Mouse (Mus musculus) frontal cortex, adult 2 months (tissue): Measurements from ENCODE around the gene E130114P18Rik. TPM values are rescaled to one million over a fixed set of nuclear protein-coding genes. Genes with fewer than 3 reads are reported as not detected.

Experiments
- DNase-seq, 2 experiments: peaks; one replicate each; pipeline ENCODE4 v3.0.0; 2022; ENCODE audit warnings: low spot score in 1 of 2; ENCODE audit errors: extremely low spot score in 1 of 2
- polyA plus RNA-seq: library from polyadenylated mRNA; depleted of rRNA; stranded (reverse); fragments of >200 nt; gene quantifications from 2 replicates; pipeline ENCODE4 v1.2.3, GENCODE M21; 2012

The E130114P18Rik gene
- polyA plus RNA-seq, 1 experiment = 22.6 TPM

GRCm38 (mm10) chr4:97710048-97710765 is 67.7 kb downstream of the E130114P18Rik start:
- peak in 1 of 2 experiments; percentile 12 for DNase-seq

GRCm38 (mm10) chr4:97707373-97708152 is 70.3 kb downstream of the E130114P18Rik start:
- DNase-seq = no peak

GRCm38 (mm10) chr4:97696684-97697615 is 80.9 kb downstream of the E130114P18Rik start:
- no peak for DNase-seq

GRCm38 (mm10) chr4:97695414-97696040 is 82.4 kb downstream of the E130114P18Rik start:
- DNase-seq = no peak

- no peak for DNase-seq
These were observed 83.9 kb downstream of the E130114P18Rik start for GRCm38 (mm10) chr4:97693931-97694330.

- DNase-seq = no peak
These were observed 84.8 kb downstream of the E130114P18Rik start for GRCm38 (mm10) chr4:97693054-97693453.

GRCm38 (mm10) chr4:97690384-97690766 is 87.5 kb downstream of the E130114P18Rik start:
- no peak for DNase-seq

GRCm38 (mm10) chr4:97689456-97690383 is 88.2 kb downstream of the E130114P18Rik start:
- no peak for DNase-seq

GRCm38 (mm10) chr4:97686020-97686419 is 91.9 kb downstream of the E130114P18Rik start:
- DNase-seq = no peak

- no peak for DNase-seq
These were observed 101.3 kb downstream of the E130114P18Rik start for GRCm38 (mm10) chr4:97676579-97676937.

GRCm38 (mm10) chr4:97675741-97676578 is 101.9 kb downstream of the E130114P18Rik start:
- peak in 1 of 2 experiments; percentile 35 for DNase-seq

- DNase-seq = no peak
These were observed 103.9 kb downstream of the E130114P18Rik start for GRCm38 (mm10) chr4:97673854-97674510.

DNA sequence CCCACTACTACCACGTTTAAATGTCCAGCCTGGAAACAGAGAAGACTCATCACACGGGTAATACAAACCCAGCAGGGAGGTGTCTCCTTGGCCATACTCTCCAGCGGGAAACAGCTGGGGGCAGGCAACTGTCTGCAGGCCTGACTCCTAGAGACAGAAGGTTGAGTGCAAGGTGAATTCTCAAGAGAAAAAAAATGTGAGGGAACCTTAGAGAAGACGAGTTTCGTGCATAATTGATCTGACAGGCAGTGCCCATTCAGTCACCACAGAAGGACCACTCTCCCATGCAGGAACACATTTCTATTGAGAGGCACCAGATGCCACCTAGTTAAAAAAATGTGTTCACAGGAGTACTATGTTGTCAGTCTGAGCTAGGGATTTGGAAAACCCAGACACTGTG is 105.4 kb downstream of the E130114P18Rik start:
- no peak for DNase-seq

GRCm38 (mm10) chr4:97671911-97672310 is 106.0 kb downstream of the E130114P18Rik start:
- no peak for DNase-seq

DNA sequence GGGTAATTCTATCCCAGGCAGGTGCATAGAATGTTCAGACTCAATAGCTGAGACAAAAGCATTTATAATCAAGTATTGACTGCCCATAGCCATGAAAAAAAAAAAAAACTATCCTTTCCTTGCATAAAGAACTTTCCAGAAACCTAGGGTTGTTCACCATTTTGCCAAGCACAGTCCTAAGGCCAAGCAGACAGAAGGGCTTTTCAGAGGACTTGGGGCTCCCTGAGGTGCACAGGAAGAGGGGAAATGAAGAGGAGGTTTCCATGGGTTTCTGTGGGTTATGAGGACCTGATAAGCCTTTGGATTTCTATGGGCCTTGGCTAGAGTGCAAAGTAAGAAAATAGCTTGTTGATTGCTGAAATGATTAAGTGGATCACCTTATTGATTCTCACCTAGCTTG is 107.5 kb downstream of the E130114P18Rik start:
- no peak for DNase-seq

DNA sequence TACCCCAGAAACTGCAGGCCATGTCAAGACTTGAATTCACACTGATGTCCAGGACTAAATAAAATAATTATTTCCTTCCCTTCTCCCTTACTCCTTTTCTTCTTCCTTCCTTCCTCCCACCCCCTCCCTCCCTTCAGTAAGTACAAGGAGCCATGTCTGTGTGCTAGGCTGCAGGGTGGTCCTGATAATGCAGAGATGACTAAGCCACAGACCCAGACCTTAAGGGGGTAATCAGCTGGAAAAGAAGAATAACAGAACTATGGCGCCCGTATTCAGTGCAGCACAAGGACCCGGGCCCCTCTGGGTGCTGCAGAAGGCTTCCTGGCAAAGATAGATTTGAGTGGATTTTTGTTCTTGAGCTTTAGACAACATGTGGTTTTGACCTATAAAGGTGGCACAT is 108.1 kb downstream of the E130114P18Rik start:
- DNase-seq = no peak

- DNase-seq = no peak
These were observed 112.5 kb downstream of the E130114P18Rik start for GRCm38 (mm10) chr4:97665428-97665755.
